Mouse (Mus musculus) CD4-positive helper T cell, adult 2 months (primary cell): Measurements from ENCODE around the gene Zbtb9.
A peak's percentile ranks its signal among the peaks of the same experiment; 100 is the strongest.

Source experiments
- DNase-seq: peaks from one replicate; pipeline ENCODE4 v3.0.0-alpha.2; 2012; ENCODE audit warnings: low read depth, missing footprints, low spot score

Gene Zbtb9

DNA sequence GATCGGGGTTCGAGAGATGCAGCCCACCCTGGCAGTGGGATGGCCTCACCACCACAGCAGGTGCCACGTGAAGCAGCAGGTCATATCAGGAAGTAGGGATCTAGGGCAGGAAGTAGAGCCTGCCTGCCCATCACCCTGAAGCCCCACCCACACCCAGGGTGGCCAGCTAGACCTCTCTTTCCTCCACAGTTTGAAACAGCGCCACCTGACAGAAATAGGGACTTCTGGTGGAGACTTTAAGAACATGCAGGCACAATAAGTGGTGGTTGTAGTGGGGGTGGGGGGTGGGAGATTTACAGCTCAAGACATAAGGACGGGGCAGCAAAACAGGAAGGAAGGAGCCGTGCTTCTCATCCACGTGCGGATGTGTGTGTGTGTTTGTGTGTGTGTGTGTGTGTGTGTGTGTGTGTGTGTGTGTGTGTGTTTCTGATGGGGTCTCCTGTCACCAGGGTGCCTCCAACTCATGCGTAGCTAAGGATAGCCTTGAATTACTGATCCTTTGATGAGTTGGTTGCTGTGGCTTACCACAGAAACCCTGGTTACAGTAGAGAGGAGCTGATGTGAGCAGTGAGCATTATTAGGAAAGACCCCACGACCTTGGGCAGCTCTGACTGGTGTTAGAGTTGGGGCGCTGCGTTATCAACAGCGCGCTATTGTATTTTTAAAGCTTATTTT, 39.2 kb downstream of the Zbtb9 start:
- DNase-seq = peak; percentile 83

DNA sequence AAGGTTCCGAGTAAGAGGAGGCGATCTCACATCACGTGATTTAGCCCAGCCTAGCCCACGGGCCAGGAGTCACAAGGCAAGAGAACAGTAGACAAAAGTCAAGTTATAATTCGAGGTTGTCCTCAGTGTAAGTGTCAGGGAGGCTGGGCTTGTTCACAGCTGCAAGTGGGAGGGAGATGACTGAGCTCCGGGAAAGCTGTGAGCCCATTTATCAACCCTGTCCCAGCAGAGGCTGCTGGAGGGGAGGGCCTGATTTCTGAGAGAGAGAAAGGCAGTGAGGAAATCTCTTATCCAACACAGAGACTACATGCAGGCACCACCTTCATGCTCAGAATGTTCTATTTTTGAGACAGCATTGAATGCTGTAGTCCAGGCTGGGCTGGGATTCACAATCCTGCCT, 39.9 kb downstream of the Zbtb9 start:
- peak; percentile 26 for DNase-seq

DNA sequence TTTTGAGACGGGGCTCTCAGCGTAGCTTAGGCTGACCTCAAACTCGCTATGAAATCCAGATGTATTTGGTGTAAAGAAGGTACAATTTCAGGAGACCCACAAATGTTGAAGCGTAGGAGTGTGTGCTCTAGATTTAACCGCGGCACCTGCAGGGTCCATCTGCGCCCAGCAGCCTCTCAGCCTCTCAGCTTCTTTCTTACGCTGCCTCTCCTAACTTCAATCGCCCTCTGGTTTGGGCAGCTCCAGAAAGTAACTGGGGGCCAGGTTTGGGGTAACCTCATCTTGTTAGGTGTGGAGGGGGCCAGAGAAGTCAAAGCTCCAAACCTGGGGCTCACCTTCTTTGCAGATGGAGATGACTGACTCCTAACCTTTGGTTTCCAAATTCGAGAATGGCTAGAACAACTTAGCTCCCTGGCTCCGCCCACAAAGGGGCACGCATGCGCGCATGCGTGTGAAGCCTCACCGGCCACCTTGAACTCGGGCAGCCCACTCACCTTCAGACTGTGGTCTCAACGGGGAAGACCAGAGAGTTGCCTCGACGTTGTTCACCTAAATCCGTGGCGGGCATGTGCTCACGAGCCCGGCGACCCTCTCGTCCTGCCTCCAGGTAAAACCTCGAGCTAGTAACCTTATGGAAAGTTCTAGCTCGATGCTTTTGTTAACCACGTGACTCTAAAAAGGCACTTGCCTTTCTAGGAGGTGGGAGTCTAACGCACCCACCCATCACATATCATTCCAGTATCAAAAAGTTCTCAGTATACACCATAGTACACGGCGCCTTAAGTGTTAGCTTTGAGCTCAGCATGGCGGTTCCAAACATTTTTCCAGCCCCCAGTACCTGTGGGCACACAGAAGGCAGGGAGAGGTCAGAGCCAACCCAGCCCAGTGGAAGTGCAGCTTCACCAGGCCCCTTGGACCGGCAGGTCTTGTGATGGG, 44.9 kb downstream of the Zbtb9 start:
- peak; percentile 93 for DNase-seq

- DNase-seq = no peak
Observed at GRCm38 (mm10) chr17:27018555-27019196, 45.7 kb downstream of the Zbtb9 start.

- DNase-seq = no peak
Observed at GRCm38 (mm10) chr17:27021076-27021475, 48.1 kb downstream of the Zbtb9 start.

- no peak for DNase-seq
Observed at GRCm38 (mm10) chr17:27021736-27022135, 48.8 kb downstream of the Zbtb9 start.

DNA sequence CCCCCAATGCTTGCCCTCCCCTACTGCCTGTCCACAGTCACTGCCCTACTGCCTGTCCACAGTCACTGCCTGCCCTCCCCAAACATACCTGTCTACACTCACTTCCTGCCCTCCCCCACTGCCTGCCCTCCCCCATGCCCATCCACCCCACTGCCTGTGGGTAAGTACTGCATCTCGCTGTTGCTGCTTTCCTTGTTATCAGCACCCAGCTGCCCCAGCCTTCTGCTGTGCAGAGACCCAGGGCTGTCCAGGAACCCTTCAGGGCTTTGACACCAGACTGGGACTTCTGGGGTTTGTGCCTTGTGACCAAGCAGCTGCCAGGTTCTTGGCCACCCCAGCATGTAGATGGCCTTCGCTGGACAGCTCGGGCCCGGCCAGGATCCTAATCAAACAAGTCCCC, 50.4 kb downstream of the Zbtb9 start:
- no peak for DNase-seq

DNA sequence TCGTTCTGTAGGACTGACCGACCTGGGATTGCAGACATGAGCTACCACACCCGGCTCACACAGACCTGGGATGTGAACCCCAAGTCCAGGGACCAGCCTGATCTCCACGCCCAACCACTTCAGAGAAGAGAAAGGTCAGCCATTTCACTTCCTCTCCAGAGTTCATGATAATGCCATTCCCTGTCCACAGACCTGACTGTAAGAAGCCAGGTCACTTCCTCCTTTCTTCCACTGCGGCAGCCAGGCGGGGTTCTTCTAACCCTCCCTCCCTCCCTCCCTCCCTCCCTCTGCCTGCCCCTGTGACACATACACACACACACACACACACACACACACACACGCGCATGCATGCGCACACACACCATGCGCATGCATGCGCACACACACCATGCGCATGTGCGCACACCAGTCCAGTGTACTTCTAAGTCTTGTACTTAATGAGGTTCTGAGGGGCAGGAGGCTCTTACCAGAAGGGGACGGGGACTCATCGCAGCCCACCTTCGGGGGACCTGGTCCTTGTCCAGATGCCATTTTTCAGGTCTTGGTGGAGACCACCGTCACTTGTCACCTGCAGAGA, 52.4 kb downstream of the Zbtb9 start:
- no peak for DNase-seq

DNA sequence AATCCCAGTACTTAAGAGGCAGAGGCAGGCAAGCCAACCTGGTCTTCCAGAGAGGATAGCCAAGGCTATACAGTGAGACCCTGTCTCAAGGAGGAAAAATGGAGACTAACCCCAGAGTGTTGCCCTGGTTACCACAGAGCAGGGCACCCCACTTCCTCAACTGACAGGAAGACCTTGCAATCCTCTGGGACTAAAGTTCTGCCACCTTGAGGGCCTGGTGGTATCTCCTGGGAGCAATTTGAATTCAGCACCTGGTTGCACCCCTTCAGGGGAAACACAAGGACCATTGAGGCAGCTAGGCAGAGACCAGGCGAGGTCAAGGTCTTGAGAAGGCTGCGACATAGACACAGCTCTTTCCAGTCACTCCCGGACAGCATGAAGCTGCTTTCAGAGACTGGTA, 53.0 kb downstream of the Zbtb9 start:
- no peak for DNase-seq

- peak; percentile 88 for DNase-seq
Observed at GRCm38 (mm10) chr17:27027460-27028283, 54.7 kb downstream of the Zbtb9 start.

DNA sequence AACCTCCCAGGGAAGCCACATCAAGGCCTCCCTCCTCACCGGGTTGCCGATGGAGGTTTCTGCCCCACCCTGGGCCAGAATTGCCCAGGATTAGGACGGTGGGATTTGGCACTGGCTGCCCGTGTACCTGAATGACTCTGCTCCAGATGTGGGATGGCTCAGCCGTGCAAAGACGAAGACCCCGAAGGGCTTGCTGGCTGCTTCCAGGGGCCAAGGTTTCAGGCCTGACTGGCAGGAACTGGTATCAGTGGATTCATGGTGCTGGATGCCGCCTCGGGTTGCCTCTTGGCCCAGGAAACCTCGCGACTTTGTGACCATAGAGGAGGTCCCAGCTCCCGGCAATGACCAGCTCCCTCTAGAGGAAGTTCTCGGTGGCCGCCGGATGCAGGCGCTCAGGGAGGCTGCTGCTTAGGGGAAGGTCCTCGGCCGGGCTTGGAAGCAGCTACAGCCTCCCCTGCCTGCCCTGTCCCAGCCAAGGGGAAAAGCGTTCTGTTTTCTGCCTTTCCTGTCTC, 55.4 kb downstream of the Zbtb9 start:
- peak; percentile 88 for DNase-seq

GRCm38 (mm10) chr17:27028909-27029308, 55.9 kb downstream of the Zbtb9 start, which contains the start of gene Bak1:
Gene Bak1, minus strand, starts transcription at chr17:27029009.
- DNase-seq = peak; percentile 26

GRCm38 (mm10) chr17:27029431-27029830, 56.5 kb downstream of the Zbtb9 start:
- DNase-seq = no peak

- DNase-seq = no peak
Observed at GRCm38 (mm10) chr17:27030896-27031295, 57.9 kb downstream of the Zbtb9 start.

GRCm38 (mm10) chr17:27032328-27032727, 59.4 kb downstream of the Zbtb9 start:
- DNase-seq = no peak

GRCm38 (mm10) chr17:27032869-27033268, 59.9 kb downstream of the Zbtb9 start:
- peak; percentile 64 for DNase-seq

GRCm38 (mm10) chr17:27036465-27036864, 63.5 kb downstream of the Zbtb9 start:
- DNase-seq = no peak

- DNase-seq = no peak
Observed at GRCm38 (mm10) chr17:27038335-27039050, 65.5 kb downstream of the Zbtb9 start.

GRCm38 (mm10) chr17:27039432-27040102, 66.6 kb downstream of the Zbtb9 start:
- DNase-seq = no peak
